Mouse (Mus musculus) left cerebral cortex, adult 2 months (tissue): ENCODE measurements around the gene Ctnna3. TPM values are rescaled to one million over a fixed set of nuclear protein-coding genes. Genes with fewer than 3 reads are reported as not detected.

Experiments
- DNase-seq, 2 experiments: peaks; one replicate each; pipeline ENCODE4 v3.0.0; 2021 to 2022; ENCODE audit warnings: low spot score in 2 of 2, mixed read lengths in 1 of 2; ENCODE audit errors: extremely low spot score in 1 of 2
- H3K27ac ChIP-seq: fragments of 200-600 bp; 2 replicates; pipeline ENCODE4 v1.8.1; 2022
- H3K4me3 ChIP-seq: fragments of 200-600 bp; 2 replicates; pipeline ENCODE4 v1.8.1; 2022
- CTCF ChIP-seq: fragments of 200-600 bp; IDR thresholded peaks from 2 replicates; pipeline ENCODE4 v1.8.1; 2022; ENCODE audit warnings: antibody characterized with exemption, mild to moderate bottlenecking, moderate library complexity
- intact Hi-C: fragments of 180-260 bp; cut with DNase I; formaldehyde crosslinking; loops from one replicate; pipeline ENCODE4 v1.15.1; 2025
- total RNA-seq, 2 experiments: library from RNA; stranded (reverse); gene quantifications; 2 replicates each; pipeline ENCODE4 v1.2.3; 2021

Ctnna3 gene
- total RNA-seq, 2 experiments from 2014 or later = 2.1 to 2.2 TPM

- no peak for DNase-seq
- intact Hi-C loops = loop anchor here (10.0 kb wide), 1 partner anchor 315 kb away; no protein-coding TSS in a partner anchor
- Histone ChIP-seq H3K4me3 (no peak overlapping the region), H3K27ac (no peak overlapping the region)
- TF ChIP-seq CTCF = no peak
These were observed 470.0 kb downstream of the Ctnna3 start for GRCm38 (mm10) chr10:63899891-63900290.

GRCm38 (mm10) chr10:63908878-63909277 is 479.0 kb downstream of the Ctnna3 start:
- no peak overlapping the region for H3K27ac ChIP-seq
- intact Hi-C loops = no loop called here
- no peak for TF ChIP-seq CTCF
- no peak for DNase-seq
- H3K4me3 ChIP-seq = no peak overlapping the region

- intact Hi-C loops = loop anchor here (10.0 kb wide), 1 partner anchor 343 kb away; no protein-coding TSS in a partner anchor
- no peak within 1 kb of the TSS for H3K27ac ChIP-seq
- DNase-seq = no peak
These were observed 497.4 kb downstream of the Ctnna3 start, which contains the start of gene Gm10118 for GRCm38 (mm10) chr10:63927334-63927733. TSS of gene Gm10118 (minus strand) at chr10:63927434.

GRCm38 (mm10) chr10:63933946-63934345 is 504.0 kb downstream of the Ctnna3 start:
- Histone ChIP-seq H3K27ac (no peak overlapping the region), H3K4me3 (no peak overlapping the region)
- no peak for TF ChIP-seq CTCF
- intact Hi-C loops = no loop called here
- no peak for DNase-seq

More at GRCm38 (mm10) chr10:63927334-63927733, 497.4 kb downstream of the Ctnna3 start, which contains the start of gene Gm10118:
- no peak within 1 kb of the TSS for H3K4me3 ChIP-seq
- TF ChIP-seq CTCF = no peak

- intact Hi-C loops = no loop called here
- Histone ChIP-seq H3K27ac (no peak overlapping the region), H3K4me3 (no peak overlapping the region)
- no peak for DNase-seq
- no peak for TF ChIP-seq CTCF
These were observed 515.6 kb downstream of the Ctnna3 start for GRCm38 (mm10) chr10:63945534-63945933.

GRCm38 (mm10) chr10:63947266-63947665 is 517.4 kb downstream of the Ctnna3 start:
- DNase-seq = no peak
- H3K27ac ChIP-seq = peak overlapping the region; percentile 63
- intact Hi-C loops = no loop called here
- no peak overlapping the region for H3K4me3 ChIP-seq
- TF ChIP-seq CTCF = no peak

DNA sequence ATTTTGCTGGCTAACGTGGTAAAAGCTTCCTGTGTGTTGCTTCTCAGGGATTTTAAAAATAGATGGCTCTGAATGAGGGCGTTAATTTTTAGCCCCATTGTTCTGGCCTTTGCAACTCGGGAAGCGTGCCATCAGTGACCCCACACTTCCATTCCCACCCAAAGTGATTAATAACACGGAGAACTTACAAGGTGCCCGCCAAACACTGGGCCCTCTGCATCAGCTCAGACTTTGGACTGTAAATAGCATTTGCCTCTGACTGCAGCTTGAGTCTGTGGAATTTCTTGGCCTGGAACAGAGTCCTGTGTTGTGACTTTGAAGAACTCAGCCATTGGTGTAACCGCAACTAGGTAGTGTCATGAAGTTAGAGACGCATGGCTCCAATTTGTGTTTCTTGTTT is 521.0 kb downstream of the Ctnna3 start:
- TF ChIP-seq CTCF = no peak
- DNase-seq = no peak
- H3K27ac ChIP-seq = peak overlapping the region; percentile 30; the same call in 1 of the 2 replicates
- H3K4me3 ChIP-seq = no peak overlapping the region
- intact Hi-C loops = no loop called here

DNA sequence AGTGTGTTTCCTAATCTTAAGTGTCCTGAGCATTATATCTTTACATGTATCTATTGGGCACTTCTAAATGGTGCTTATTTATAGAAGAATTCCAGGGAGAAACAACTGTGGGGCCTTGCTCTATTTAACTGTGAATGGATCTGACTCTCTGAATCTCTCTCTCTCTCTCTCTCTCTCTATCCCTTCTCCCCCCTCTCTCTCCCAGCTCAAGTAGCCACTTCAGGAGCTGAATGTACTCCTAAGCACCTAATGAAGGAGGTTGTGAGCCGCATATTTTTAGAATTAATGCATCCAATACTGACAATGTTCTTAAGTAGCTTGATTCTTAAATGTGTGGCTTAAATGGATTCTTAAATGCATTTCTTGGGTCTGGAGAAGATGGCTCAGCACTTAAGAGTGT is 521.6 kb downstream of the Ctnna3 start:
- intact Hi-C loops = no loop called here
- TF ChIP-seq CTCF = no peak
- no peak for DNase-seq
- Histone ChIP-seq H3K27ac (no peak overlapping the region; the same call in 1 of the 2 replicates), H3K4me3 (no peak overlapping the region)

- DNase-seq = no peak
- TF ChIP-seq CTCF = no peak
- Histone ChIP-seq H3K4me3 (no peak overlapping the region), H3K27ac (no peak overlapping the region)
- intact Hi-C loops = no loop called here
These were observed 524.5 kb downstream of the Ctnna3 start for GRCm38 (mm10) chr10:63954308-63954930.

DNA sequence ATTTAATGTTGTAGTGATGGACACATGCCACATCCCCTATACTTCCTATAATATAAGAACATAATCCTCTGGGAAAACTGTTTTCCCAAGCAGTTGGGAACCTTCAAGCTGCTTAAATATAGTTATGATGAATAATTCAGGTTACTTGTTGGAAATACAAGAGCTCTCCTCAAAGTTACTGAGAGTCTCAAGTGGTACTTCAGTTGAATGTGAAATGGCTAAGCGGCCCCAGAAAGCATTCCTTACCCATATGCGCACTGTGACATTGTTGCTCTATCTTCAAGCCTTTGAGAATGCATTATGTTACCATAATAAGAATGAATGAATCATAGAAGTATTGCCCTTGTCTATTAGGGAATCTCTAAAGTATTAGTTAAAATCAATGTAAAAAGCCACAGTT is 542.4 kb downstream of the Ctnna3 start:
- intact Hi-C loops = no loop called here
- TF ChIP-seq CTCF = no peak
- no peak for DNase-seq
- Histone ChIP-seq H3K27ac (no peak overlapping the region), H3K4me3 (no peak overlapping the region)

GRCm38 (mm10) chr10:63978101-63978500 is 548.2 kb downstream of the Ctnna3 start:
- TF ChIP-seq CTCF = no peak
- intact Hi-C loops = no loop called here

GRCm38 (mm10) chr10:63978535-63978934 is 548.6 kb downstream of the Ctnna3 start:
- no peak for TF ChIP-seq CTCF
- intact Hi-C loops = no loop called here
- no peak overlapping the region for H3K27ac ChIP-seq
- no peak for DNase-seq
- H3K4me3 ChIP-seq = no peak overlapping the region

More at GRCm38 (mm10) chr10:63978101-63978500, 548.2 kb downstream of the Ctnna3 start:
- Histone ChIP-seq H3K27ac (0 out of 2 replicates have a peak overlapping the region, but pooled peaks have one; percentile 57), H3K4me3 (peak overlapping the region; percentile 19; the same call in 1 of the 2 replicates)
- DNase-seq = no peak

GRCm38 (mm10) chr10:63978969-63979368 is 549.1 kb downstream of the Ctnna3 start:
- DNase-seq = no peak
- TF ChIP-seq CTCF = no peak
- Histone ChIP-seq H3K27ac (no peak overlapping the region), H3K4me3 (no peak overlapping the region)
- intact Hi-C loops = no loop called here
